Mouse (Mus musculus) embryonic facial prominence, embryonic 11.5 days (tissue): ENCODE data around the gene Lrmda. TPM values are rescaled to one million over a fixed set of nuclear protein-coding genes. Genes with fewer than 3 reads are reported as not detected.

Experiments used
- ATAC-seq: fragments of 200-750 bp; cut with Nextera tagmentation; replicated peaks from 2 replicates; pipeline ENCODE4 v1.8.0; 2017; ENCODE audit warnings: low read depth; ENCODE audit not compliant: insufficient number of reproducible peaks, low FRiP score, low TSS enrichment
- DNase-seq: peaks from one replicate; pipeline ENCODE4 v3.0.0-alpha.2; 2015; ENCODE audit warnings: low spot score
- H3K27ac ChIP-seq: fragments of 300-500 bp; sonication (generic); replicated peaks from 2 replicates; pipeline ENCODE4 v1.5.1; 2014; ENCODE audit warnings: mild to moderate bottlenecking, low read depth, low read length, control low read depth
- H3K27me3 ChIP-seq: fragments of 300-500 bp; sonication (generic); 2 replicates; pipeline ENCODE4 v1.6.1; 2014; ENCODE audit warnings: mild to moderate bottlenecking, low read length, moderate library complexity, mixed read lengths; ENCODE audit not compliant: control insufficient read depth, insufficient read depth
- H3K36me3 ChIP-seq: fragments of 300-500 bp; sonication (generic); replicated peaks from 2 replicates; pipeline ENCODE4 v1.6.1; 2014; ENCODE audit warnings: low read depth, mild to moderate bottlenecking, low read length, moderate library complexity, mixed read lengths; ENCODE audit not compliant: control insufficient read depth, insufficient read depth
- H3K4me1 ChIP-seq: fragments of 300-500 bp; sonication (generic); 2 replicates; pipeline ENCODE4 v1.6.1; 2014; ENCODE audit warnings: low read length, mixed read lengths; ENCODE audit not compliant: control insufficient read depth, insufficient read depth
- H3K4me2 ChIP-seq: fragments of 300-500 bp; sonication (generic); 2 replicates; pipeline ENCODE4 v1.6.1; 2014; ENCODE audit warnings: low read depth, mild to moderate bottlenecking, control low read depth, low read length, moderate library complexity
- H3K4me3 ChIP-seq: fragments of 300-500 bp; sonication (generic); 2 replicates; pipeline ENCODE4 v1.5.1; 2014; ENCODE audit warnings: low read depth, low read length, control low read depth
- H3K9ac ChIP-seq: fragments of 300-500 bp; sonication (generic); replicated peaks from 2 replicates; pipeline ENCODE4 v1.6.1; 2014; ENCODE audit warnings: mild to moderate bottlenecking, control low read depth, low read length
- H3K9me3 ChIP-seq: fragments of 300-500 bp; sonication (generic); replicated peaks from 2 replicates; pipeline ENCODE4 v1.6.1; 2016; ENCODE audit warnings: mild to moderate bottlenecking, low read length, inconsistent platforms, mixed read lengths; ENCODE audit not compliant: control insufficient read depth
- WGBS: fragments of 180-500 bp; shearing (Covaris S2); extraction: QIAGEN DNeasy Blood & Tissue Kit; methylation state at CpG from one replicate; pipeline ENCODE4 v1.1.7; 2014; 5-methylcytosine and 5-hydroxymethylcytosine counted together
- polyA plus RNA-seq: library from polyadenylated mRNA; unstranded; fragments of >200 nt; fragmentation: Nextera tagmentation; extraction: Ambion mirVana; gene quantifications from 2 replicates; pipeline ENCODE4 v1.2.1, GENCODE M21; 2014

Gene Lrmda
- polyA plus RNA-seq, 1 experiment from 2014 or later: 0.22 TPM

GRCm38 (mm10) chr14:22185452-22185851 lies 165.9 kb downstream of the Lrmda start:
- ATAC-seq: no peak
- Histone ChIP-seq H3K4me3 (no peak overlapping the region), H3K4me2 (no peak overlapping the region), H3K27me3 (no peaks in the 10 kb centered on the region), H3K36me3 (no peaks in the 10 kb centered on the region), H3K27ac (no peak overlapping the region), H3K9ac (no peak overlapping the region), H3K9me3 (no peaks in the 10 kb centered on the region), H3K4me1 (no peaks in the 10 kb centered on the region)
- WGBS: 91% methylated on average over 4 of the region's 4 CpGs
- no peak for DNase-seq

- no peak overlapping the region for H3K4me2 ChIP-seq
- DNase-seq (no peak), ATAC-seq (no peak)
- no peak overlapping the region for H3K27ac ChIP-seq
- H3K36me3 ChIP-seq: no peaks in the 10 kb centered on the region
- H3K9ac ChIP-seq: no peak overlapping the region
- 48% methylated on average over 6 of the region's 6 CpGs for WGBS
- no peaks in the 10 kb centered on the region for H3K27me3 ChIP-seq
- H3K9me3 ChIP-seq: no peaks in the 10 kb centered on the region
- no peak overlapping the region for H3K4me3 ChIP-seq
- H3K4me1 ChIP-seq: no peaks in the 10 kb centered on the region
Observed at GRCm38 (mm10) chr14:22190111-22190510, 170.6 kb downstream of the Lrmda start.

- Histone ChIP-seq H3K27ac (no peak overlapping the region), H3K9ac (no peak overlapping the region), H3K4me3 (no peak overlapping the region), H3K4me2 (no peak overlapping the region), H3K36me3 (no peaks in the 10 kb centered on the region), H3K4me1 (no peaks in the 10 kb centered on the region), H3K27me3 (no peaks in the 10 kb centered on the region), H3K9me3 (no peaks in the 10 kb centered on the region)
- DNase-seq: no peak
- 86% methylated on average over 9 of the region's 9 CpGs for WGBS
- ATAC-seq: no peak
Observed at GRCm38 (mm10) chr14:22192185-22192584, 172.7 kb downstream of the Lrmda start.

- Histone ChIP-seq H3K4me2 (no peak overlapping the region), H3K9ac (no peak overlapping the region), H3K4me3 (no peak overlapping the region), H3K27ac (no peak overlapping the region), H3K4me1 (no peaks in the 10 kb centered on the region), H3K36me3 (no peaks in the 10 kb centered on the region), H3K9me3 (no peaks in the 10 kb centered on the region), H3K27me3 (no peaks in the 10 kb centered on the region)
- WGBS: 79% methylated on average over 11 of the region's 11 CpGs
- DNase-seq (no peak), ATAC-seq (no peak)
Observed at GRCm38 (mm10) chr14:22198021-22198420, 178.5 kb downstream of the Lrmda start.

- ATAC-seq: no peak
- no peak overlapping the region for H3K4me2 ChIP-seq
- no peaks in the 10 kb centered on the region for H3K9me3 ChIP-seq
- DNase-seq: no peak
- 79% methylated on average over 12 of the region's 12 CpGs for WGBS
- no peaks in the 10 kb centered on the region for H3K36me3 ChIP-seq
- H3K9ac ChIP-seq: no peak overlapping the region
- H3K27me3 ChIP-seq: no peaks in the 10 kb centered on the region
- no peak overlapping the region for H3K27ac ChIP-seq
- no peak overlapping the region for H3K4me3 ChIP-seq
- no peaks in the 10 kb centered on the region for H3K4me1 ChIP-seq
Observed at GRCm38 (mm10) chr14:22198641-22199425, 179.3 kb downstream of the Lrmda start.

GRCm38 (mm10) chr14:22201667-22202066 lies 182.2 kb downstream of the Lrmda start:
- Histone ChIP-seq H3K9me3 (no peaks in the 10 kb centered on the region), H3K4me1 (no peaks in the 10 kb centered on the region), H3K4me3 (no peak overlapping the region), H3K36me3 (no peaks in the 10 kb centered on the region), H3K4me2 (no peak overlapping the region), H3K27ac (no peak overlapping the region), H3K9ac (no peak overlapping the region), H3K27me3 (no peaks in the 10 kb centered on the region)
- 90% methylated on average over 2 of the region's 2 CpGs for WGBS
- no peak for DNase-seq
- no peak for ATAC-seq

GRCm38 (mm10) chr14:22210601-22211000 lies 191.1 kb downstream of the Lrmda start:
- no peaks in the 10 kb centered on the region for H3K9me3 ChIP-seq
- no peak overlapping the region for H3K27ac ChIP-seq
- no peak overlapping the region for H3K4me2 ChIP-seq
- H3K4me3 ChIP-seq: no peak overlapping the region
- H3K4me1 ChIP-seq: no peaks in the 10 kb centered on the region
- H3K27me3 ChIP-seq: no peaks in the 10 kb centered on the region
- no peak overlapping the region for H3K9ac ChIP-seq
- WGBS: 95% methylated on average over 1 of the region's 1 CpGs
- H3K36me3 ChIP-seq: no peaks in the 10 kb centered on the region
- no peak for ATAC-seq
- no peak for DNase-seq

GRCm38 (mm10) chr14:22218183-22218582 lies 198.7 kb downstream of the Lrmda start:
- WGBS: 90% methylated on average over 4 of the region's 4 CpGs
- Histone ChIP-seq H3K4me2 (no peak overlapping the region), H3K36me3 (no peaks in the 10 kb centered on the region), H3K4me1 (no peaks in the 10 kb centered on the region), H3K27me3 (no peaks in the 10 kb centered on the region), H3K27ac (no peak overlapping the region), H3K9ac (no peak overlapping the region), H3K9me3 (no peaks in the 10 kb centered on the region), H3K4me3 (no peak overlapping the region)
- DNase-seq (no peak), ATAC-seq (no peak)
